Mouse (Mus musculus) neural tube, embryonic 11.5 days (tissue): ENCODE data around the gene Nat8f2. TPM values are rescaled to one million over a fixed set of nuclear protein-coding genes. Genes with fewer than 3 reads are reported as not detected.
A peak's percentile ranks its signal among the peaks of the same experiment; 100 is the strongest.
"Not testable (repeated sequence)": the region's sequence is repeated elsewhere in the genome, so short reads cannot be mapped to it uniquely, and the experiment has no call there.

Experiments
- ATAC-seq: fragments of 200-750 bp; cut with Nextera tagmentation; 2 replicates; pipeline ENCODE4 v1.8.0; 2017; ENCODE audit warnings: moderate number of reproducible peaks, mild to moderate bottlenecking, moderate TSS enrichment, moderate library complexity; ENCODE audit not compliant: insufficient read depth, low FRiP score, low TSS enrichment
- DNase-seq: peaks from one replicate; pipeline ENCODE4 v3.0.0-alpha.2; 2015; ENCODE audit warnings: low spot score
- H3K27ac ChIP-seq: fragments of 300-500 bp; sonication (generic); 2 replicates; pipeline ENCODE4 v1.5.1; 2014; ENCODE audit warnings: low read depth, mild to moderate bottlenecking, low read length
- H3K27me3 ChIP-seq: fragments of 300-500 bp; sonication (generic); 2 replicates; pipeline ENCODE4 v1.6.1; 2014; ENCODE audit warnings: mild to moderate bottlenecking, low read length, mixed read lengths; ENCODE audit not compliant: control insufficient read depth, insufficient read depth
- H3K36me3 ChIP-seq: fragments of 300-500 bp; sonication (generic); 2 replicates; pipeline ENCODE4 v1.6.1; 2014; ENCODE audit warnings: mild to moderate bottlenecking, low read length, moderate library complexity, mixed read lengths; ENCODE audit not compliant: control insufficient read depth, insufficient read depth
- H3K4me1 ChIP-seq: fragments of 300-500 bp; sonication (generic); 2 replicates; pipeline ENCODE4 v1.6.1; 2014; ENCODE audit warnings: low read length, mixed read lengths; ENCODE audit not compliant: control insufficient read depth, insufficient read depth
- H3K4me2 ChIP-seq: fragments of 300-500 bp; sonication (generic); 2 replicates; pipeline ENCODE4 v1.6.1; 2014; ENCODE audit warnings: low read depth, mild to moderate bottlenecking, moderate library complexity
- H3K4me3 ChIP-seq: fragments of 300-500 bp; sonication (generic); 2 replicates; pipeline ENCODE4 v1.5.1; 2014; ENCODE audit warnings: low read depth, low read length
- H3K9ac ChIP-seq: fragments of 300-500 bp; sonication (generic); 2 replicates; pipeline ENCODE4 v1.6.1; 2014; ENCODE audit warnings: mild to moderate bottlenecking, low read length
- H3K9me3 ChIP-seq: fragments of 300-500 bp; sonication (generic); 2 replicates; pipeline ENCODE4 v1.6.1; 2016; ENCODE audit warnings: low read length; ENCODE audit not compliant: control insufficient read depth
- WGBS: fragments of 180-500 bp; shearing (Covaris S2); extraction: QIAGEN DNeasy Blood & Tissue Kit; methylation state at CpG from one replicate; pipeline ENCODE4 v1.1.7; 2014; 5-methylcytosine and 5-hydroxymethylcytosine counted together
- polyA plus RNA-seq: library from polyadenylated mRNA; unstranded; fragments of >200 nt; fragmentation: Nextera tagmentation; extraction: Ambion mirVana; gene quantifications from 2 replicates; pipeline ENCODE4 v1.2.1, GENCODE M21; 2014

Nat8f2 gene
- polyA plus RNA-seq, 1 experiment from 2014 or later, result not detected

GRCm38 (mm10) chr6:85837307-85837706 is 31.7 kb downstream of the Nat8f2 start:
- DNase-seq, result peak; percentile 47
- not testable (repeated sequence) for H3K36me3 ChIP-seq, H3K9ac ChIP-seq, H3K9me3 ChIP-seq, H3K4me2 ChIP-seq, H3K27ac ChIP-seq, ATAC-seq, H3K4me1 ChIP-seq, H3K4me3 ChIP-seq, H3K27me3 ChIP-seq
- WGBS, result 31% methylated on average over 12 of the region's 12 CpGs

- 23% methylated on average over 7 of the region's 9 CpGs for WGBS
- not testable (repeated sequence) for H3K4me1 ChIP-seq, H3K27me3 ChIP-seq, H3K36me3 ChIP-seq, H3K9me3 ChIP-seq, ATAC-seq, H3K4me3 ChIP-seq, H3K4me2 ChIP-seq, H3K27ac ChIP-seq, H3K9ac ChIP-seq
- DNase-seq, result peak; percentile 23
Observed at GRCm38 (mm10) chr6:85836827-85837226, 32.1 kb downstream of the Nat8f2 start.

DNA sequence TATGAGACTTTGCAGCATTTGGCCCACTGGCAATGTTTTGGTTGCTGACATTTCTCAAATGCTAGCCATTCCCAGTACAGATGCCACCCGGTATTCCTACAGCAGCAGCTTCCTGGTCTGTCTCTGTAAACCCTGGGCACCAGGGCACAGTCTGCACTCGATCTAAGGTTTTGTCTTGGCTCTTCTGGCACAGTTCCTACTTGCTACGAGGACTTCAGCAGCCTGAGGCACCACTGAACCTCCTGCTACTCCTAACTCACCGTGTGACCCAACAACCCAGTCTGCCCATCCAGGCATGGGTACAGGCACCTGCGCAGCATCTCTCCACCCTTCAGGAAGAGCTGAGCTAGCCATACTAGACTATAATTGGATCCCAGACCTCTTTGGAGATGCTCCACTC is 32.9 kb downstream of the Nat8f2 start:
- H3K4me3 ChIP-seq, H3K9ac ChIP-seq, H3K4me2 ChIP-seq, H3K36me3 ChIP-seq, H3K4me1 ChIP-seq, ATAC-seq, DNase-seq, H3K27me3 ChIP-seq, H3K27ac ChIP-seq, H3K9me3 ChIP-seq: not testable (repeated sequence)
- WGBS, result 86% methylated on average over 5 of the region's 5 CpGs

DNA sequence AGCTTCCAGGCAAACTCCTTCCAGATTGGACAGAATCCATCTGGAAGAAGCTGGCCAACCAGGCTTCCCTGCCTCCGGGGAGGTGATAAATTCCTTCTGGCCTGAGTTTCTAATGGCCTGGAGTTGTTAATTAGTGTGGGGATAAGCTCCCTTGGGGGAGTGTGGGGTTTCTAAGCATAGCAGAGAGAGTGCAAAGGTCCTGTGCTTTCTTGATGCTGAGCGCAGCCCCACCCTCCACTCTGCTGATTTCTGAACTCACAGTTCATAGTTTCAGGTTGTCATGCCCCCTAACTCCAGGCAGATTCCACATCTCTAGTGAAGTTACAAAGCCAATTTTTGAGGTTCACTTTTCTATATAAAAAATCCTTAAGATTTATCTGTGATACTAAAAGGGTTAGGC is 33.9 kb downstream of the Nat8f2 start:
- not testable (repeated sequence) for H3K27me3 ChIP-seq, ATAC-seq, H3K36me3 ChIP-seq, H3K4me1 ChIP-seq, H3K4me2 ChIP-seq, H3K9me3 ChIP-seq, H3K4me3 ChIP-seq, DNase-seq, H3K27ac ChIP-seq, H3K9ac ChIP-seq
- WGBS, result 77% methylated on average over 1 of the region's 2 CpGs

DNA sequence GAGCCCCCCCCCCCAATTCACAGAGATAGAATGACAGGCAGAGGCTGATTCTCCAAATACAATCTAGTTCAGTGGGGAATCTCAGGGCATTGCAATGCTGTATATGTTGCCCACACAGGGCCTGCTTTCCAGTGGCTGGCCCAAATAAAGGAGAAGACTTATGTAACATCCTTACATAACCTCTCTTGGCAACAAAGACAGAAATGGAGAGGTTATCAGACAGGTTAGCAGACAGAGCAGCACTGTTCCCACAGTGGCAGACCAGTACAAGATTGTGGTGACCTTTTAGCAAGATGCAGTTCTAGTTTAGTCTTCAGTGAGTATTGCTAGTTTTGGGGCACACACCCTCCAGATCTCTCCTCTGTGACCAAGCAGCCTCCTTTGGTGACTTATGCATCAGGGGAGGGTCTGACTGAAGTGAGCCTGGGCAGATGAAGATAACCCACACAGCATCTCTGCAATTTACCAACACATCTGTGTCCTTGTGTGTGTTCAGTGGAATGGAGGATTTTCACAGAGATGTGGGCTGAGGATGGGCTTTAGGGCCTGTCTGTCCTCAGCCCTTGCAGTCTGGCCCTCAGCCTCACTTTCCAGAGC is 34.4 kb downstream of the Nat8f2 start:
- not testable (repeated sequence) for H3K4me2 ChIP-seq, H3K9me3 ChIP-seq, ATAC-seq, H3K4me1 ChIP-seq, H3K9ac ChIP-seq, DNase-seq, H3K4me3 ChIP-seq, H3K27ac ChIP-seq, H3K27me3 ChIP-seq, H3K36me3 ChIP-seq

DNA sequence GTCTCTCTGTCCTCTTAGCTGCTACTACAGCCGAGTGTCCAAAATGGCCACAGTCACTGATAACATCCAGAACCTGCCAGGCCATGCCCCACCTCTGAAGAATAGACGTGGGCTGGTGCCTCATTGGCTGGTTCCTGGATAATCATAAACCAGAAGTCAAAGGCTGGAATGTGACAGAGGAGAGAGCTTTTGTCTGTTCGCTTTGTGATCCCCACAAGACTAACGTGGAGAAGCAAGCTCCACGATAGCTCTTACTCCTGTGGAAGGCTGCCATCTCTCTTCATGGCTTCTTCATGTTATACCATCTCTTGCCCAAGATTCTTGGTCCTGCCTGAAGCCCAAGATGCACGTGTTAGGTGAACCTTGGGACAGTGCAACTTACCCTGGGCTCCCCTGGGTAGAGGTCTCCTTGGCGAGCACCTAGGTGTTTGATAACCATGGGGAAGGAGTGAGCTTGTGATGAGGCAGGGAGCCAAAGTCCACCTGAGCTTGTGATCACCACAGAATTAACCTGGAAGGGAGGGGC is 37.1 kb downstream of the Nat8f2 start, which contains the start of gene Nat8:
Gene Nat8 (minus strand): TSS at position 287 of the 526 bp plus-strand sequence.
- no peak within 1 kb of the TSS for H3K27ac ChIP-seq
- H3K36me3 ChIP-seq, result no peaks in the 10 kb centered on the region
- H3K9me3 ChIP-seq, result no peaks in the 10 kb centered on the region
- WGBS, result 82% methylated on average over 7 of the region's 7 CpGs
- H3K9ac ChIP-seq, result no peak within 1 kb of the TSS
- H3K4me1 ChIP-seq, result no peaks in the 10 kb centered on the region
- no peak within 1 kb of the TSS for H3K4me3 ChIP-seq
- DNase-seq (no peak), ATAC-seq (no peak)
- no peak within 1 kb of the TSS for H3K4me2 ChIP-seq
- H3K27me3 ChIP-seq, result no peaks in the 10 kb centered on the region

GRCm38 (mm10) chr6:85829462-85829861 is 39.5 kb downstream of the Nat8f2 start:
- H3K27ac ChIP-seq, result no peak overlapping the region
- H3K4me2 ChIP-seq, result no peak overlapping the region
- no peaks in the 10 kb centered on the region for H3K4me1 ChIP-seq
- no peaks in the 10 kb centered on the region for H3K36me3 ChIP-seq
- no peak overlapping the region for H3K4me3 ChIP-seq
- no peak overlapping the region for H3K9ac ChIP-seq
- ATAC-seq (no peak), DNase-seq (no peak)
- no peaks in the 10 kb centered on the region for H3K9me3 ChIP-seq
- H3K27me3 ChIP-seq, result no peaks in the 10 kb centered on the region
- 63% methylated on average over 1 of the region's 1 CpGs for WGBS

GRCm38 (mm10) chr6:85825886-85826285 is 43.1 kb downstream of the Nat8f2 start:
- DNase-seq, result no peak
- WGBS, result 85% methylated on average over 2 of the region's 2 CpGs
- Histone ChIP-seq H3K4me1 (no peaks in the 10 kb centered on the region), H3K4me2 (no peak overlapping the region), H3K4me3 (no peak overlapping the region), H3K9ac (no peak overlapping the region), H3K27ac (no peak overlapping the region), H3K36me3 (no peaks in the 10 kb centered on the region), H3K27me3 (no peaks in the 10 kb centered on the region), H3K9me3 (no peaks in the 10 kb centered on the region)
- no peak for ATAC-seq

- Histone ChIP-seq H3K27me3 (no peaks in the 10 kb centered on the region), H3K36me3 (no peaks in the 10 kb centered on the region), H3K4me1 (no peaks in the 10 kb centered on the region), H3K4me2 (no peak overlapping the region), H3K27ac (no peak overlapping the region), H3K9me3 (no peaks in the 10 kb centered on the region), H3K4me3 (no peak overlapping the region), H3K9ac (no peak overlapping the region)
- WGBS, result 97% methylated on average over 1 of the region's 1 CpGs
- ATAC-seq (no peak), DNase-seq (no peak)
Observed at GRCm38 (mm10) chr6:85823382-85824090, 45.4 kb downstream of the Nat8f2 start.
